Mouse (Mus musculus): ENCODE measurements around the gene Slc25a36. TPM values are rescaled to one million over a fixed set of nuclear protein-coding genes. Genes with fewer than 3 reads are reported as not detected.

Slc25a36 gene
- polyA plus RNA-seq (2014; fragmentation: Nextera tagmentation; extraction: Ambion mirVana) = 66.8 and 71.5 TPM in 2 replicates

- peak within 1 kb of the TSS; percentile 82 for H3K4me3 ChIP-seq (ENCODE audit: low read depth, low read length)
- no peaks in the 10 kb centered on the region for H3K36me3 ChIP-seq (ENCODE audit: control insufficient read depth, insufficient read depth, low read length)
- H3K9ac ChIP-seq (ENCODE audit: low read length) = peak within 1 kb of the TSS; percentile 87
- H3K4me2 ChIP-seq (ENCODE audit: low read length) = peak within 1 kb of the TSS; percentile 62
- ATAC-seq (peak; percentile 99), DNase-seq (ENCODE audit: low spot score) (peak; percentile 99)
- peaks cover 10% of the 10 kb centered on the region; the same call in 1 of the 2 replicates for H3K4me1 ChIP-seq (ENCODE audit: control insufficient read depth, insufficient read depth, low read length)
- no peaks in the 10 kb centered on the region for H3K9me3 ChIP-seq (replicated peaks; ENCODE audit: control insufficient read depth, low read length)
- peak within 1 kb of the TSS; percentile 74 for H3K27ac ChIP-seq (ENCODE audit: low read depth, low read length)
- no peaks in the 10 kb centered on the region for H3K27me3 ChIP-seq (replicated peaks; ENCODE audit: control insufficient read depth, insufficient read depth, low read length)
- under 1% methylated on average over 82 of the region's 91 CpGs for WGBS
These were observed at the start of gene Slc25a36 for GRCm38 (mm10) chr9:97110571-97111390. Gene Slc25a36, minus strand, starts transcription at chr9:97111157.

- WGBS = 65% methylated on average over 3 of the region's 3 CpGs
- Histone ChIP-seq H3K36me3 (ENCODE audit: control insufficient read depth, insufficient read depth, low read length) (no peaks in the 10 kb centered on the region), H3K4me3 (ENCODE audit: low read depth, low read length) (no peak overlapping the region), H3K4me2 (ENCODE audit: low read length) (no peak overlapping the region), H3K27me3 (replicated peaks; ENCODE audit: control insufficient read depth, insufficient read depth, low read length) (no peaks in the 10 kb centered on the region), H3K9ac (ENCODE audit: low read length) (no peak overlapping the region), H3K27ac (ENCODE audit: low read depth, low read length) (no peak overlapping the region), H3K9me3 (replicated peaks; ENCODE audit: control insufficient read depth, low read length) (no peaks in the 10 kb centered on the region), H3K4me1 (ENCODE audit: control insufficient read depth, insufficient read depth, low read length) (no peaks in the 10 kb centered on the region)
- DNase-seq (ENCODE audit: low spot score) (no peak), ATAC-seq (no peak)
These were observed 47.5 kb upstream of the Slc25a36 start for GRCm38 (mm10) chr9:97158412-97158811.

GRCm38 (mm10) chr9:97155981-97156380 lies 45.0 kb upstream of the Slc25a36 start:
- no peaks in the 10 kb centered on the region for H3K27me3 ChIP-seq (replicated peaks; ENCODE audit: control insufficient read depth, insufficient read depth, low read length)
- no peak overlapping the region for H3K27ac ChIP-seq (ENCODE audit: low read depth, low read length)
- H3K9me3 ChIP-seq (replicated peaks; ENCODE audit: control insufficient read depth, low read length) = no peaks in the 10 kb centered on the region
- no peak overlapping the region for H3K9ac ChIP-seq (ENCODE audit: low read length)
- ATAC-seq (no peak), DNase-seq (ENCODE audit: low spot score) (no peak)
- H3K4me3 ChIP-seq (ENCODE audit: low read depth, low read length) = no peak overlapping the region
- H3K4me1 ChIP-seq (ENCODE audit: control insufficient read depth, insufficient read depth, low read length) = no peaks in the 10 kb centered on the region
- H3K4me2 ChIP-seq (ENCODE audit: low read length) = no peak overlapping the region
- no peaks in the 10 kb centered on the region for H3K36me3 ChIP-seq (ENCODE audit: control insufficient read depth, insufficient read depth, low read length)
- 82% methylated on average over 3 of the region's 3 CpGs for whole genome bisulfite sequencing

- Histone ChIP-seq H3K4me1 (ENCODE audit: control insufficient read depth, insufficient read depth, low read length) (no peaks in the 10 kb centered on the region), H3K4me2 (ENCODE audit: low read length) (no peak overlapping the region), H3K27ac (ENCODE audit: low read depth, low read length) (no peak overlapping the region), H3K9ac (ENCODE audit: low read length) (no peak overlapping the region), H3K9me3 (replicated peaks; ENCODE audit: control insufficient read depth, low read length) (no peaks in the 10 kb centered on the region), H3K4me3 (ENCODE audit: low read depth, low read length) (no peak overlapping the region), H3K36me3 (ENCODE audit: control insufficient read depth, insufficient read depth, low read length) (no peaks in the 10 kb centered on the region), H3K27me3 (replicated peaks; ENCODE audit: control insufficient read depth, insufficient read depth, low read length) (no peaks in the 10 kb centered on the region)
- 89% methylated on average over 4 of the region's 4 CpGs for WGBS
- DNase-seq (ENCODE audit: low spot score) (no peak), ATAC-seq (no peak)
These were observed 44.0 kb upstream of the Slc25a36 start for GRCm38 (mm10) chr9:97154956-97155355.

- Histone ChIP-seq H3K36me3 (ENCODE audit: control insufficient read depth, insufficient read depth, low read length) (no peaks in the 10 kb centered on the region), H3K4me1 (ENCODE audit: control insufficient read depth, insufficient read depth, low read length) (no peaks in the 10 kb centered on the region), H3K4me3 (ENCODE audit: low read depth, low read length) (no peak overlapping the region), H3K27ac (ENCODE audit: low read depth, low read length) (no peak overlapping the region), H3K4me2 (ENCODE audit: low read length) (no peak overlapping the region), H3K9ac (ENCODE audit: low read length) (no peak overlapping the region), H3K9me3 (replicated peaks; ENCODE audit: control insufficient read depth, low read length) (no peaks in the 10 kb centered on the region), H3K27me3 (replicated peaks; ENCODE audit: control insufficient read depth, insufficient read depth, low read length) (no peaks in the 10 kb centered on the region)
- DNase-seq (ENCODE audit: low spot score) = no peak
- WGBS = 90% methylated on average over 3 of the region's 3 CpGs
- no peak for ATAC-seq
These were observed 42.0 kb upstream of the Slc25a36 start for GRCm38 (mm10) chr9:97153006-97153405.

GRCm38 (mm10) chr9:97147270-97147669 lies 36.3 kb upstream of the Slc25a36 start:
- ATAC-seq (no peak), DNase-seq (ENCODE audit: low spot score) (no peak)
- H3K27me3 ChIP-seq (replicated peaks; ENCODE audit: control insufficient read depth, insufficient read depth, low read length) = no peaks in the 10 kb centered on the region
- no peak overlapping the region for H3K4me2 ChIP-seq (ENCODE audit: low read length)
- 92% methylated on average over 2 of the region's 2 CpGs for WGBS
- H3K9me3 ChIP-seq (replicated peaks; ENCODE audit: control insufficient read depth, low read length) = no peaks in the 10 kb centered on the region
- no peak overlapping the region for H3K4me3 ChIP-seq (ENCODE audit: low read depth, low read length)
- no peak overlapping the region for H3K9ac ChIP-seq (ENCODE audit: low read length)
- H3K4me1 ChIP-seq (ENCODE audit: control insufficient read depth, insufficient read depth, low read length) = no peaks in the 10 kb centered on the region
- no peaks in the 10 kb centered on the region for H3K36me3 ChIP-seq (ENCODE audit: control insufficient read depth, insufficient read depth, low read length)
- H3K27ac ChIP-seq (ENCODE audit: low read depth, low read length) = no peak overlapping the region

GRCm38 (mm10) chr9:97145351-97145750 lies 34.4 kb upstream of the Slc25a36 start:
- H3K4me1 ChIP-seq (ENCODE audit: control insufficient read depth, insufficient read depth, low read length) = no peaks in the 10 kb centered on the region
- no peaks in the 10 kb centered on the region for H3K27me3 ChIP-seq (replicated peaks; ENCODE audit: control insufficient read depth, insufficient read depth, low read length)
- WGBS = 81% methylated on average over 6 of the region's 6 CpGs
- ATAC-seq (no peak), DNase-seq (ENCODE audit: low spot score) (no peak)
- no peak overlapping the region for H3K4me2 ChIP-seq (ENCODE audit: low read length)
- H3K9me3 ChIP-seq (replicated peaks; ENCODE audit: control insufficient read depth, low read length) = no peaks in the 10 kb centered on the region
- no peak overlapping the region for H3K27ac ChIP-seq (ENCODE audit: low read depth, low read length)
- H3K9ac ChIP-seq (ENCODE audit: low read length) = no peak overlapping the region
- H3K4me3 ChIP-seq (ENCODE audit: low read depth, low read length) = no peak overlapping the region
- no peaks in the 10 kb centered on the region for H3K36me3 ChIP-seq (ENCODE audit: control insufficient read depth, insufficient read depth, low read length)

GRCm38 (mm10) chr9:97143416-97143815 lies 32.5 kb upstream of the Slc25a36 start:
- no peak overlapping the region for H3K27ac ChIP-seq (ENCODE audit: low read depth, low read length)
- no peaks in the 10 kb centered on the region for H3K36me3 ChIP-seq (ENCODE audit: control insufficient read depth, insufficient read depth, low read length)
- no peak overlapping the region for H3K4me2 ChIP-seq (ENCODE audit: low read length)
- H3K4me3 ChIP-seq (ENCODE audit: low read depth, low read length) = no peak overlapping the region
- H3K9me3 ChIP-seq (replicated peaks; ENCODE audit: control insufficient read depth, low read length) = no peaks in the 10 kb centered on the region
- no peaks in the 10 kb centered on the region for H3K4me1 ChIP-seq (ENCODE audit: control insufficient read depth, insufficient read depth, low read length)
- H3K27me3 ChIP-seq (replicated peaks; ENCODE audit: control insufficient read depth, insufficient read depth, low read length) = no peaks in the 10 kb centered on the region
- ATAC-seq (no peak), DNase-seq (ENCODE audit: low spot score) (no peak)
- H3K9ac ChIP-seq (ENCODE audit: low read length) = no peak overlapping the region
- 91% methylated on average over 5 of the region's 5 CpGs for WGBS

- Histone ChIP-seq H3K36me3 (ENCODE audit: control insufficient read depth, insufficient read depth, low read length) (no peaks in the 10 kb centered on the region), H3K9ac (ENCODE audit: low read length) (no peak overlapping the region), H3K4me2 (ENCODE audit: low read length) (no peak overlapping the region), H3K9me3 (replicated peaks; ENCODE audit: control insufficient read depth, low read length) (no peaks in the 10 kb centered on the region), H3K27ac (ENCODE audit: low read depth, low read length) (no peak overlapping the region), H3K27me3 (replicated peaks; ENCODE audit: control insufficient read depth, insufficient read depth, low read length) (no peaks in the 10 kb centered on the region), H3K4me3 (ENCODE audit: low read depth, low read length) (no peak overlapping the region), H3K4me1 (ENCODE audit: control insufficient read depth, insufficient read depth, low read length) (no peaks in the 10 kb centered on the region)
- WGBS = 94% methylated on average over 1 of the region's 1 CpGs
- DNase-seq (ENCODE audit: low spot score) = no peak
- no peak for ATAC-seq
These were observed 31.6 kb upstream of the Slc25a36 start for GRCm38 (mm10) chr9:97142558-97142957.
